Mouse (Mus musculus): ENCODE data around the gene Tbc1d32.
"Not testable (repeated sequence)": the region's sequence is repeated elsewhere in the genome, so short reads cannot be mapped to it uniquely, and the experiment has no call there.

Gene Tbc1d32

GRCm38 (mm10) chr10:56228568-56229209 is at the start of gene Tbc1d32:
Gene Tbc1d32, minus strand, starts transcription at chr10:56228689.
- peak; percentile 85 for DNase-seq (ENCODE audit: low spot score)

GRCm38 (mm10) chr10:56227771-56228275 is 666 bp downstream of the Tbc1d32 start:
- no peak for DNase-seq (ENCODE audit: low spot score)

- no peak for DNase-seq (ENCODE audit: low spot score)
These were observed 12.7 kb downstream of the Tbc1d32 start for GRCm38 (mm10) chr10:56215797-56216196.

- no peak for DNase-seq (ENCODE audit: low spot score)
These were observed 18.1 kb downstream of the Tbc1d32 start for GRCm38 (mm10) chr10:56210343-56210742.

- DNase-seq (ENCODE audit: low spot score): no peak
These were observed 21.6 kb downstream of the Tbc1d32 start for GRCm38 (mm10) chr10:56206802-56207404.

- no peak for DNase-seq (ENCODE audit: low spot score)
These were observed 24.1 kb downstream of the Tbc1d32 start for GRCm38 (mm10) chr10:56204348-56204747.

GRCm38 (mm10) chr10:56199902-56200301 is 28.6 kb downstream of the Tbc1d32 start:
- DNase-seq (ENCODE audit: low spot score): no peak

GRCm38 (mm10) chr10:56198691-56199090 is 29.8 kb downstream of the Tbc1d32 start:
- no peak for DNase-seq (ENCODE audit: low spot score)

GRCm38 (mm10) chr10:56194310-56194709 is 34.2 kb downstream of the Tbc1d32 start:
- no peak for DNase-seq (ENCODE audit: low spot score)

GRCm38 (mm10) chr10:56181727-56182126 is 46.8 kb downstream of the Tbc1d32 start:
- no peak for DNase-seq (ENCODE audit: low spot score)

GRCm38 (mm10) chr10:56173184-56173583 is 55.3 kb downstream of the Tbc1d32 start:
- no peak for DNase-seq (ENCODE audit: low spot score)

GRCm38 (mm10) chr10:56167721-56168120 is 60.8 kb downstream of the Tbc1d32 start:
- not testable (repeated sequence) for DNase-seq (ENCODE audit: low spot score)

- no peak for DNase-seq (ENCODE audit: low spot score)
These were observed 62.7 kb downstream of the Tbc1d32 start for GRCm38 (mm10) chr10:56165758-56166157.

GRCm38 (mm10) chr10:56164411-56164810 is 64.1 kb downstream of the Tbc1d32 start:
- no peak for DNase-seq (ENCODE audit: low spot score)

GRCm38 (mm10) chr10:56158748-56159147 is 69.7 kb downstream of the Tbc1d32 start:
- DNase-seq (ENCODE audit: low spot score): no peak

- DNase-seq (ENCODE audit: low spot score): no peak
These were observed 70.3 kb downstream of the Tbc1d32 start for GRCm38 (mm10) chr10:56158207-56158606.

- no peak for DNase-seq (ENCODE audit: low spot score)
These were observed 71.5 kb downstream of the Tbc1d32 start for GRCm38 (mm10) chr10:56156956-56157355.

GRCm38 (mm10) chr10:56148920-56149319 is 79.6 kb downstream of the Tbc1d32 start:
- no peak for DNase-seq (ENCODE audit: low spot score)

- no peak for DNase-seq (ENCODE audit: low spot score)
These were observed 91.3 kb downstream of the Tbc1d32 start for GRCm38 (mm10) chr10:56137191-56137590.

- DNase-seq (ENCODE audit: low spot score): no peak
These were observed 98.8 kb downstream of the Tbc1d32 start for GRCm38 (mm10) chr10:56129642-56130041.

- no peak for DNase-seq (ENCODE audit: low spot score)
These were observed 101.5 kb downstream of the Tbc1d32 start for GRCm38 (mm10) chr10:56126972-56127371.

- no peak for DNase-seq (ENCODE audit: low spot score)
These were observed 112.8 kb downstream of the Tbc1d32 start for GRCm38 (mm10) chr10:56115636-56116180.

GRCm38 (mm10) chr10:56114951-56115635 is 113.4 kb downstream of the Tbc1d32 start:
- peak; percentile 30 for DNase-seq (ENCODE audit: low spot score)
